Mouse (Mus musculus) forebrain, embryonic 11.5 days (tissue): Measurements from ENCODE around the gene Lamc1. TPM values are rescaled to one million over a fixed set of nuclear protein-coding genes. Genes with fewer than 3 reads are reported as not detected.

Source experiments
- ATAC-seq: fragments of 200-750 bp; cut with Nextera tagmentation; replicated peaks from 2 replicates; pipeline ENCODE4 v1.8.0; 2017; ENCODE audit warnings: moderate TSS enrichment; ENCODE audit not compliant: low FRiP score
- DNase-seq: peaks from one replicate; pipeline ENCODE4 v3.0.0-alpha.2; 2017; ENCODE audit warnings: low spot score
- H3K27ac ChIP-seq: fragments of 300-500 bp; sonication (generic); 2 replicates; pipeline ENCODE4 v1.5.1; 2014; ENCODE audit warnings: low read depth, low read length
- H3K27me3 ChIP-seq: fragments of 300-500 bp; sonication (generic); 2 replicates; pipeline ENCODE4 v1.6.1; 2014; ENCODE audit warnings: mild to moderate bottlenecking, low read length, mixed read lengths; ENCODE audit not compliant: control insufficient read depth, insufficient read depth
- H3K36me3 ChIP-seq: fragments of 300-500 bp; sonication (generic); 2 replicates; pipeline ENCODE4 v1.6.1; 2014; ENCODE audit warnings: mild to moderate bottlenecking, low read length, moderate library complexity, mixed read lengths; ENCODE audit not compliant: control insufficient read depth, insufficient read depth
- H3K4me1 ChIP-seq: fragments of 300-500 bp; sonication (generic); replicated peaks from 2 replicates; pipeline ENCODE4 v1.6.1; 2014; ENCODE audit warnings: low read length, mixed read lengths; ENCODE audit not compliant: control insufficient read depth, insufficient read depth
- H3K4me2 ChIP-seq: fragments of 300-500 bp; sonication (generic); 2 replicates; pipeline ENCODE4 v1.6.1; 2014; ENCODE audit warnings: low read depth, mild to moderate bottlenecking, low read length, moderate library complexity, mixed read lengths; ENCODE audit not compliant: severe bottlenecking
- H3K4me3 ChIP-seq: fragments of 300-500 bp; sonication (generic); 2 replicates; pipeline ENCODE4 v1.5.1; 2014; ENCODE audit warnings: low read depth, low read length
- H3K9ac ChIP-seq: fragments of 300-500 bp; sonication (generic); 2 replicates; pipeline ENCODE4 v1.6.1; 2014; ENCODE audit warnings: low read length
- H3K9me3 ChIP-seq: fragments of 300-500 bp; sonication (generic); 2 replicates; pipeline ENCODE4 v1.6.1; 2016; ENCODE audit warnings: low read length, mixed read lengths; ENCODE audit not compliant: control insufficient read depth
- WGBS: fragments of 180-500 bp; shearing (Covaris S2); extraction: QIAGEN DNeasy Blood & Tissue Kit; methylation state at CpG from one replicate; pipeline ENCODE4 v1.1.7; 2014; 5-methylcytosine and 5-hydroxymethylcytosine counted together
- polyA plus RNA-seq: library from polyadenylated mRNA; unstranded; fragments of >200 nt; fragmentation: Nextera tagmentation; extraction: Ambion mirVana; gene quantifications from 2 replicates; pipeline ENCODE4 v1.2.1, GENCODE M21; 2014

Gene Lamc1
- polyA plus RNA-seq, 1 experiment from 2014 or later: 31.4 TPM

GRCm38 (mm10) chr1:153270827-153271226 lies 61.8 kb downstream of the Lamc1 start:
- DNase-seq (no peak), ATAC-seq (no peak)
- Histone ChIP-seq H3K27me3 (no peaks in the 10 kb centered on the region), H3K9me3 (no peaks in the 10 kb centered on the region), H3K4me2 (no peak overlapping the region), H3K27ac (no peak overlapping the region), H3K4me3 (no peak overlapping the region), H3K9ac (no peak overlapping the region), H3K4me1 (peaks cover 3% of the 10 kb centered on the region; the same call in 1 of the 2 replicates), H3K36me3 (no peaks in the 10 kb centered on the region)
- 95% methylated on average over 15 of the region's 15 CpGs for WGBS

DNA sequence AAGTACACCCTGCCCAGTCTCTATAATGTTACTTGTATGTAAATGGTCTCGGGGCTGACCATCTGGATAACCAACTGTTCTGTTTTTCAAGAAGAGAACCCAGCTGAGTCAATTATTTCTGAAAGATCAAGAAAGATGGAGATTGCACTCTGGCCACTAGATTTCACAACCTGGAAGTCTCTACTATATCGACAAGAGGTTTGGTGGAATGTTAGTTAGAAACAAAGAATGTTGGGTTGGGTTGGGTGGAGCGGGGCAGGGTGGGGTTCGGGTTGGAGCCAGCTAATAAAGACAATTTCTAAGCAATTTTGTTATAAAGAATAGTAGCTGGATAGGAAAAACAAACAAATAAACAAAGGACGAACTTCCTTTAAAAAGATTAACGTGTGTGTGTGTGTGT lies 62.9 kb downstream of the Lamc1 start:
- Histone ChIP-seq H3K27ac (no peak overlapping the region), H3K4me2 (no peak overlapping the region), H3K9ac (no peak overlapping the region), H3K4me3 (no peak overlapping the region), H3K4me1 (peaks cover 6% of the 10 kb centered on the region; the same call in 1 of the 2 replicates), H3K36me3 (no peaks in the 10 kb centered on the region), H3K27me3 (no peaks in the 10 kb centered on the region), H3K9me3 (no peaks in the 10 kb centered on the region)
- WGBS: 93% methylated on average over 6 of the region's 6 CpGs
- ATAC-seq (no peak), DNase-seq (no peak)

GRCm38 (mm10) chr1:153268806-153269309 lies 63.7 kb downstream of the Lamc1 start:
- Histone ChIP-seq H3K9me3 (no peaks in the 10 kb centered on the region), H3K4me3 (no peak overlapping the region), H3K36me3 (no peaks in the 10 kb centered on the region), H3K4me2 (no peak overlapping the region), H3K9ac (no peak overlapping the region), H3K4me1 (0 out of 2 replicates have a peak, but pooled peaks cover 6% of the 10 kb centered on the region), H3K27me3 (no peaks in the 10 kb centered on the region), H3K27ac (no peak overlapping the region)
- ATAC-seq (no peak), DNase-seq (no peak)
- 92% methylated on average over 6 of the region's 6 CpGs for WGBS

GRCm38 (mm10) chr1:153268306-153268705 lies 64.3 kb downstream of the Lamc1 start:
- 95% methylated on average over 7 of the region's 7 CpGs for WGBS
- H3K27ac ChIP-seq: no peak overlapping the region

DNA sequence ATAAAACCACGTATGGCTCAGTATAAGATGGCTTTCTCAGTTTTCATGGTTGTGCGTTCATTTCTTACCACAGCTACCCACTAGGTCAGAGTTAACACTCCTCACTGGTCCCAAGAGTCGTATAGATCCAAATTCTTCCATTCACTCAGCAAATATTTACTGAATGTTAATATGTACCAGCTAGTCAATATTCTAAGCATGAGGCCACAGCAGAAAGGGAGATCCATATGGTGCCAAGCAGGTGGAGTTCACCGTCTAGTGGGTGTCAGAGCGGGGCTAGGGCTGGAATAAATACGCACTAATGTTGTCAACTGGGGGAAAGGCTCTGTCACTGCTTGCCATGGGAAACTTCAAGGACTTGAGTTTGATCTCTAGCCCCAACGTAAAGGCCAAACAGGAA lies 64.9 kb downstream of the Lamc1 start:
- no peak overlapping the region for H3K27ac ChIP-seq
- DNase-seq: no peak
- 0 out of 2 replicates have a peak, but pooled peaks cover 6% of the 10 kb centered on the region for H3K4me1 ChIP-seq
- ATAC-seq: no peak
- WGBS: 92% methylated on average over 7 of the region's 7 CpGs
- no peak overlapping the region for H3K4me2 ChIP-seq
- H3K9me3 ChIP-seq: no peaks in the 10 kb centered on the region
- no peak overlapping the region for H3K9ac ChIP-seq
- no peaks in the 10 kb centered on the region for H3K36me3 ChIP-seq
- H3K27me3 ChIP-seq: no peaks in the 10 kb centered on the region
- no peak overlapping the region for H3K4me3 ChIP-seq

More at GRCm38 (mm10) chr1:153268306-153268705, 64.3 kb downstream of the Lamc1 start:
- H3K4me1 ChIP-seq: 0 out of 2 replicates have a peak, but pooled peaks cover 6% of the 10 kb centered on the region
- no peak overlapping the region for H3K4me3 ChIP-seq
- H3K4me2 ChIP-seq: no peak overlapping the region
- no peaks in the 10 kb centered on the region for H3K9me3 ChIP-seq
- ATAC-seq (no peak), DNase-seq (no peak)
- H3K36me3 ChIP-seq: no peaks in the 10 kb centered on the region
- no peak overlapping the region for H3K9ac ChIP-seq
- no peaks in the 10 kb centered on the region for H3K27me3 ChIP-seq

- Histone ChIP-seq H3K9ac (no peak overlapping the region), H3K27ac (no peak overlapping the region), H3K27me3 (no peaks in the 10 kb centered on the region), H3K4me1 (0 out of 2 replicates have a peak, but pooled peaks cover 6% of the 10 kb centered on the region), H3K36me3 (no peaks in the 10 kb centered on the region; the same call in 1 of the 2 replicates), H3K4me2 (no peak overlapping the region), H3K4me3 (no peak overlapping the region), H3K9me3 (no peaks in the 10 kb centered on the region)
- 58% methylated on average over 5 of the region's 5 CpGs for WGBS
- DNase-seq: no peak
- ATAC-seq: no peak
Observed at GRCm38 (mm10) chr1:153266891-153267290, 65.7 kb downstream of the Lamc1 start.

DNA sequence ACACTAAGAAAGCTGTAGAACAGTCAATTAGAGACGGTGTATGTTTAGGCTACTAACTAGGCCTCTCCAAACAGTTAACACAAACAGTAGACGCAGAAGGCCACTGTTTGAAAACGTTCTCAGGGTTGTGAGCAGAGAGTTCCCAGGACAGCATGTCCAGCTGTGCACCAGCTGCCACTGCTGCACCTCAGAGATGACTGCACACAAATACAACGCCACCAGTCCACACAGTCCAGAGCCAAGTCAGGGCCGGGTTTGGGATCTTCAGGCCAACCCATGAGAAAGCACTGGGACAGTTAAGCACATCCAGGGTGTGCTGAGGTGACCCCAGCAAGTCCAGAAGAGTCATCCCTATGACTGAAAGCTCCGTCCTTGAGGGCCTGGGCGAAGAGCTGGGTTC lies 67.0 kb downstream of the Lamc1 start:
- Histone ChIP-seq H3K27me3 (no peaks in the 10 kb centered on the region), H3K9ac (no peak overlapping the region), H3K4me2 (no peak overlapping the region), H3K4me1 (0 out of 2 replicates have a peak, but pooled peaks cover 6% of the 10 kb centered on the region), H3K9me3 (no peaks in the 10 kb centered on the region), H3K36me3 (no peaks in the 10 kb centered on the region; the same call in 1 of the 2 replicates), H3K4me3 (no peak overlapping the region), H3K27ac (no peak overlapping the region)
- no peak for DNase-seq
- 64% methylated on average over 7 of the region's 7 CpGs for WGBS
- ATAC-seq: no peak

GRCm38 (mm10) chr1:153265066-153265465 lies 67.5 kb downstream of the Lamc1 start:
- Histone ChIP-seq H3K9ac (no peak overlapping the region), H3K4me2 (no peak overlapping the region), H3K36me3 (no peaks in the 10 kb centered on the region; the same call in 1 of the 2 replicates), H3K27ac (no peak overlapping the region), H3K4me3 (no peak overlapping the region), H3K4me1 (0 out of 2 replicates have a peak, but pooled peaks cover 6% of the 10 kb centered on the region), H3K9me3 (no peaks in the 10 kb centered on the region), H3K27me3 (no peaks in the 10 kb centered on the region)
- no peak for DNase-seq
- no peak for ATAC-seq
- WGBS: 29% methylated on average over 7 of the region's 7 CpGs

DNA sequence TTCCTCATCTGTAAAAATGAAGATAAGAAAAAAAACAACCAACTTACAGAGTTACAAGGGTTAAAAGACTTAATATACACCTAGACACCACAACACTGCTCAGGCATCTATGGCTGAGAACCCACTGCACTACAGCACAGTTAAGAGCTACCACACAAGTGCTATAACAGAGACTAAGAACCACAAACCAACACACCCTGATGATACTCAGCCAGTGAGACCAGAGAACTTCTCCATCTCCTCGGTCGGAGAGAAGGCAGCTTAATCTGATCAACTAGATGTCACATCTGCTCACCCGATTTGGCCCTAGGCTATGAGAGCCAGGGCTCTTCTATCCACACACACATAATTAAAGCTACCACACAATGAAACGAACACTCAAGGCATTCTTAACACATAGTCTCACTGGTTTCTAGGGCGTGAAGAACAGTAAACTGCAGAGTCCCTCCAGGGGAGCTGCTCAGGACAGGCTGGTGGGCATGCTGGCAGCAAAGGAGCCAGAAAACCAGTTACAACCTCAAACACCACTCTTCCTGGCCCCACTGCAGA lies 72.8 kb downstream of the Lamc1 start:
- H3K9ac ChIP-seq: no peak overlapping the region

More for the DNA sequence above, 72.8 kb downstream of the Lamc1 start:
- no peak overlapping the region for H3K4me3 ChIP-seq
- H3K27ac ChIP-seq: no peak overlapping the region
- H3K36me3 ChIP-seq: no peaks in the 10 kb centered on the region; the same call in 1 of the 2 replicates
- H3K4me1 ChIP-seq: no peaks in the 10 kb centered on the region
- DNase-seq: no peak
- ATAC-seq: no peak
- no peaks in the 10 kb centered on the region for H3K9me3 ChIP-seq
- H3K27me3 ChIP-seq: no peaks in the 10 kb centered on the region
- 58% methylated on average over 5 of the region's 5 CpGs for WGBS
- no peak overlapping the region for H3K4me2 ChIP-seq
